Comparison of ENCODE assay signal across 8 mouse cellular contexts in the genomic region with DNA sequence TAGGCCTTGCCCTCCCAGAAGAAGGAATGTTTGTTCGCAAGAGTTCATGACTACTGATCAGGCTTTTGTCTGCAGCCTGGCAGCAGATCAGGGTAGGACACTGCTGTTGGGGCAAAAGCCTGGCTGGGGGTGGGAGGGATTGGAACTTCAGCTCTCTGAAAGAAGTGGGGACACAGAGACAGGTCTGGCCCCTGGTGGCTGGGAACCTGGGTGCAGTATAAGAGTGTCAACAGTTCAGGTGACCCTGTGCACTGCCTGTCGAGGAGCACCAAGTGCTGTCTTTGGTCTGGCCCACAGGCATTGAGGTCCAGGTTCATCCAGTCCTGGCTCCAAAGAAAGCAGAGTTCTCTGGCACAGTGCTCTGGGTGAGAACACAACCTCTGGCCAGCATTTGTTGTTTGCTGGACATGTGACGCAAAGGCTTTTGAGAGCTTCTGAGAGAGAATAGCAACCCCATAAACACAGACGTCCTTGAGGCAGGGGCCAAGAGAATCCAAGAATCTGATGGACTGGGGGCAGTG.
DNase-seq lines count a peak whose midpoint lies in the region; ATAC-seq and TF ChIP-seq lines count a peak whose summit lies in the region.

No protein-coding gene starts in this region.

- H3K27me3 ChIP-seq in midbrain, postnatal 0 days (ENCODE audit: insufficient read depth, low read length), result no peaks in the 10 kb centered on the region
- no peaks in the 10 kb centered on the region for H3K27me3 ChIP-seq in midbrain, embryonic 15.5 days (replicated peaks)
- H3K27me3 ChIP-seq in lung, postnatal 0 days (replicated peaks; ENCODE audit: insufficient read depth, low read length), result no peaks in the 10 kb centered on the region

- H3K36me3 ChIP-seq in midbrain, postnatal 0 days (ENCODE audit: insufficient read depth, low read length), result no peaks in the 10 kb centered on the region
- H3K36me3 ChIP-seq in midbrain, embryonic 15.5 days (replicated peaks), result no peaks in the 10 kb centered on the region
- no peaks in the 10 kb centered on the region for H3K36me3 ChIP-seq in lung, postnatal 0 days (ENCODE audit: insufficient read depth, low read length)

- TF ChIP-seq CTCF in midbrain, postnatal 0 days (IDR thresholded peaks at IDR 0.05), result no peak
- TF ChIP-seq CTCF in lung, postnatal 0 days (IDR thresholded peaks at IDR 0.05), result no peak

- H3K9ac ChIP-seq in midbrain, postnatal 0 days (replicated peaks; ENCODE audit: low read length, poor library complexity, severe bottlenecking), result no peak overlapping the region
- no peak overlapping the region for H3K9ac ChIP-seq in midbrain, embryonic 15.5 days
- H3K9ac ChIP-seq in lung, postnatal 0 days (replicated peaks; ENCODE audit: low read depth), result no peak overlapping the region

- H3K4me2 ChIP-seq in midbrain, postnatal 0 days (ENCODE audit: low read depth, low read length, poor library complexity, severe bottlenecking), result no peak overlapping the region
- no peak overlapping the region for H3K4me2 ChIP-seq in midbrain, embryonic 15.5 days
- H3K4me2 ChIP-seq in lung, postnatal 0 days (replicated peaks; ENCODE audit: low read depth, low read length), result no peak overlapping the region

- TF ChIP-seq EP300 in lung, postnatal 0 days (IDR thresholded peaks at IDR 0.05), result no peak

- intact Hi-C loops in heart, postnatal 25 days (cut with DNase I), result no loop called here

- H3K27ac ChIP-seq in midbrain, postnatal 0 days (ENCODE audit: low read depth, low read length), result no peak overlapping the region
- H3K27ac ChIP-seq in midbrain, embryonic 15.5 days, result no peak overlapping the region
- H3K27ac ChIP-seq in lung, postnatal 0 days (ENCODE audit: low read length), result no peak overlapping the region

- no peak for ATAC-seq in midbrain, postnatal 0 days (ENCODE audit: low FRiP score)
- ATAC-seq in midbrain, embryonic 15.5 days (replicated peaks), result no peak
- ATAC-seq in lung, postnatal 0 days, result peak; percentile 44; the same call in 1 of the 2 replicates
- no peak for ATAC-seq in monocyte, adult 5-6 weeks (replicated peaks; ENCODE audit: insufficient number of reproducible peaks, low FRiP score, low TSS enrichment, poor library complexity, severe bottlenecking)

- no peaks in the 10 kb centered on the region for H3K9me3 ChIP-seq in midbrain, postnatal 0 days (ENCODE audit: low read length)
- no peaks in the 10 kb centered on the region for H3K9me3 ChIP-seq in midbrain, embryonic 15.5 days
- H3K9me3 ChIP-seq in lung, postnatal 0 days (ENCODE audit: low read length), result no peaks in the 10 kb centered on the region

- H3K4me1 ChIP-seq in midbrain, postnatal 0 days (ENCODE audit: insufficient read depth, low read length), result no peaks in the 10 kb centered on the region
- H3K4me1 ChIP-seq in midbrain, embryonic 15.5 days, result no peaks in the 10 kb centered on the region
- H3K4me1 ChIP-seq in lung, postnatal 0 days (ENCODE audit: insufficient read depth, low read depth, low read length), result no peaks in the 10 kb centered on the region

- peak; percentile 38 for DNase-seq in cerebellum, adult 9-11 months
- DNase-seq in cerebellum, postnatal 4 days (ENCODE audit: low spot score in 2 of 2), result no peak
- peak; percentile 45 for DNase-seq in midbrain, postnatal 0 days (ENCODE audit: low spot score)
- peak; percentile 58 for DNase-seq in heart, postnatal 25 days (ENCODE audit: low spot score)
- peak; percentile 31 for DNase-seq in lung, postnatal 0 days (ENCODE audit: low spot score)
- DNase-seq in cerebellum, adult 8-10 months, result no peak

- 64% methylated on average over 4 of the region's 4 CpGs for WGBS in midbrain, postnatal 0 days
- WGBS in midbrain, embryonic 15.5 days, result 69% methylated on average over 4 of the region's 4 CpGs
- 58% methylated on average over 4 of the region's 4 CpGs for WGBS in lung, postnatal 0 days

- H3K4me3 ChIP-seq in midbrain, postnatal 0 days (ENCODE audit: low read depth, low read length), result no peak overlapping the region
- no peak overlapping the region for H3K4me3 ChIP-seq in midbrain, embryonic 15.5 days
- no peak overlapping the region for H3K4me3 ChIP-seq in lung, postnatal 0 days (ENCODE audit: low read depth, low read length)

Comparison
In these comparisons a context has a peak if more than half of its experiments do, and no peak if none do; other contexts are left out.
1. DNase-seq: peak in cerebellum, adult 9-11 months (single experiment), midbrain, postnatal 0 days (single experiment), heart, postnatal 25 days (single experiment) and lung, postnatal 0 days (single experiment); none in cerebellum, postnatal 4 days (0 of 2) and cerebellum, adult 8-10 months (single experiment).